In genomic region chr14:105898266-105899111, GRCm38 (mm10) we compare ENCODE assay signal across 8 mouse cellular contexts. TPM values are rescaled to one million over a fixed set of nuclear protein-coding genes. Genes with fewer than 3 reads are reported as not detected.
A peak's percentile ranks its signal among the peaks of the same experiment; 100 is the strongest.
DNase-seq lines count a peak whose midpoint lies in the region; ATAC-seq and TF ChIP-seq lines count a peak whose summit lies in the region.

No protein-coding gene starts in this region.

- no peaks in the 10 kb centered on the region for H3K4me1 ChIP-seq in brown adipose tissue, adult 24 weeks (ENCODE audit: control insufficient read depth, insufficient read depth, insufficient read length, low read length)
- no peaks in the 10 kb centered on the region; the same call in 1 of the 2 replicates for H3K4me1 ChIP-seq in forebrain, embryonic 11.5 days (replicated peaks; ENCODE audit: control insufficient read depth, insufficient read depth, low read length)
- H3K4me1 ChIP-seq in heart, embryonic 15.5 days (replicated peaks): peaks cover 4% of the 10 kb centered on the region
- H3K4me1 ChIP-seq in liver, embryonic 11.5 days (replicated peaks; ENCODE audit: control insufficient read depth, insufficient read depth, low read length): no peaks in the 10 kb centered on the region; the same call in 1 of the 2 replicates

- H3ac ChIP-seq in myocyte (ENCODE audit: control insufficient read depth, insufficient read length): peak overlapping the region; percentile 35

- no peaks in the 10 kb centered on the region for H3K27me3 ChIP-seq in forebrain, embryonic 11.5 days (ENCODE audit: control insufficient read depth, insufficient read depth, low read length)
- no peaks in the 10 kb centered on the region for H3K27me3 ChIP-seq in heart, embryonic 15.5 days
- peaks cover 2% of the 10 kb centered on the region; the same call in 1 of the 2 replicates for H3K27me3 ChIP-seq in liver, embryonic 11.5 days (replicated peaks; ENCODE audit: control insufficient read depth, insufficient read depth, low read length)
- H3K27me3 ChIP-seq in myocyte (ENCODE audit: control insufficient read depth, insufficient read depth, insufficient read length): no peaks in the 10 kb centered on the region

- TF ChIP-seq POLR2A in myocyte (IDR thresholded peaks at IDR 0.05; ENCODE audit: insufficient read length, low read depth): peak; percentile 72

- H3K9ac ChIP-seq in forebrain, embryonic 11.5 days (ENCODE audit: low read length): peak overlapping the region; percentile 94
- H3K9ac ChIP-seq in heart, embryonic 15.5 days: peak overlapping the region; percentile 89
- peak overlapping the region; percentile 79 for H3K9ac ChIP-seq in liver, embryonic 11.5 days (ENCODE audit: low read depth, low read length)

- no peaks in the 10 kb centered on the region for H3K36me3 ChIP-seq in forebrain, embryonic 11.5 days (ENCODE audit: control insufficient read depth, insufficient read depth, low read length)
- no peaks in the 10 kb centered on the region for H3K36me3 ChIP-seq in heart, embryonic 15.5 days
- H3K36me3 ChIP-seq in liver, embryonic 11.5 days (ENCODE audit: control insufficient read depth, insufficient read depth, low read length): no peaks in the 10 kb centered on the region
- no peaks in the 10 kb centered on the region for H3K36me3 ChIP-seq in myocyte (ENCODE audit: control insufficient read depth, insufficient read depth)

- ATAC-seq in forebrain, embryonic 11.5 days (replicated peaks; ENCODE audit: low FRiP score): peak; percentile 29
- ATAC-seq in heart, embryonic 15.5 days (replicated peaks; ENCODE audit: insufficient number of reproducible peaks, insufficient read depth, low FRiP score, low read depth): peak; percentile 5; the same call in 1 of the 2 replicates
- ATAC-seq in liver, embryonic 11.5 days (replicated peaks; ENCODE audit: low FRiP score): peak; percentile 19

- WGBS in forebrain, embryonic 11.5 days: under 1% methylated on average over 58 of the region's 58 CpGs
- WGBS in heart, embryonic 15.5 days: under 1% methylated on average over 58 of the region's 58 CpGs
- WGBS in liver, embryonic 11.5 days: under 1% methylated on average over 58 of the region's 58 CpGs

- peak overlapping the region; percentile 74 for H3K27ac ChIP-seq in brown adipose tissue, adult 24 weeks (replicated peaks; ENCODE audit: low read depth, low read length)
- peak overlapping the region; percentile 98 for H3K27ac ChIP-seq in forebrain, embryonic 11.5 days (ENCODE audit: low read depth, low read length)
- H3K27ac ChIP-seq in heart, embryonic 15.5 days: peak overlapping the region; percentile 100
- peak overlapping the region; percentile 94; the same call in 1 of the 2 replicates for H3K27ac ChIP-seq in liver, embryonic 11.5 days (ENCODE audit: low read depth, low read length)

- peak overlapping the region; percentile 70 for H3K4me3 ChIP-seq in brown adipose tissue, adult 24 weeks (ENCODE audit: insufficient read depth, low read depth, low read length)
- H3K4me3 ChIP-seq in forebrain, embryonic 11.5 days (ENCODE audit: low read depth, low read length): peak overlapping the region; percentile 79
- H3K4me3 ChIP-seq in heart, embryonic 15.5 days: peak overlapping the region; percentile 74
- peak overlapping the region; percentile 63 for H3K4me3 ChIP-seq in liver, embryonic 11.5 days (ENCODE audit: low read depth, low read length)
- H3K4me3 ChIP-seq in myocyte: peak overlapping the region; percentile 97

- H3K79me2 ChIP-seq in myocyte (ENCODE audit: control insufficient read depth, insufficient read depth): peaks cover 32% of the 10 kb centered on the region

- H3K9me3 ChIP-seq in forebrain, embryonic 11.5 days (ENCODE audit: control insufficient read depth, low read length): no peaks in the 10 kb centered on the region
- no peaks in the 10 kb centered on the region for H3K9me3 ChIP-seq in heart, embryonic 15.5 days (replicated peaks)
- H3K9me3 ChIP-seq in liver, embryonic 11.5 days (ENCODE audit: control insufficient read depth, low read length): no peaks in the 10 kb centered on the region

- DNase-seq in B cell, adult 2 months: peak; percentile 79 to 85
- peak; percentile 95 for DNase-seq in forebrain, embryonic 11.5 days (ENCODE audit: low spot score)
- DNase-seq in kidney, postnatal 14 days: peak; percentile 94
- DNase-seq in liver, embryonic 11.5 days (ENCODE audit: low spot score): peak; percentile 86
- peak; percentile 40 to 48 for DNase-seq in spleen, postnatal 36 days (ENCODE audit: low spot score in 2 of 2)

- peak overlapping the region; percentile 84 for H3K4me2 ChIP-seq in forebrain, embryonic 11.5 days (ENCODE audit: low read depth, low read length, severe bottlenecking)
- H3K4me2 ChIP-seq in heart, embryonic 15.5 days: peak overlapping the region; percentile 92
- peak overlapping the region; percentile 89 for H3K4me2 ChIP-seq in liver, embryonic 11.5 days
- peak overlapping the region; percentile 93 for H3K4me2 ChIP-seq in myocyte (ENCODE audit: low read depth)

TF ChIP-seq in myocyte, 11 proteins besides CTCF, POLR2A, EP300 and RAD21:
- TF ChIP-seq POLR2AphosphoS2 (IDR thresholded peaks at IDR 0.05; ENCODE audit: insufficient read length, low read depth) (peak; percentile 67), MYOD1 (IDR thresholded peaks at IDR 0.05; ENCODE audit: control insufficient read depth in 1 of 3, insufficient read length in 2 of 3, low read depth in 2 of 3) (peak in 2 of 3 experiments; percentile 1 to 43), REST (IDR thresholded peaks at IDR 0.05; ENCODE audit: insufficient read depth, insufficient read length) (no peak), E2F4 (IDR thresholded peaks at IDR 0.05; ENCODE audit: insufficient read depth) (no peak), MAX (IDR thresholded peaks at IDR 0.05; ENCODE audit: low read depth) (no peak), TCF12 (IDR thresholded peaks at IDR 0.05; ENCODE audit: insufficient read depth, poor library complexity, severe bottlenecking) (no peak)
TF ChIP-seq in myocyte: peak in this region for 2.

RNA-seq across cellular contexts. Expression of gene Spry2, which starts 1.9 kb away (rescaled TPM):
- 12.5 and 14.8 TPM in 2 replicates for polyA plus RNA-seq in brown adipose tissue, adult 24 weeks (2012; ENCODE audit: insufficient read depth, insufficient read length, missing spikeins)
- 22.2 and 24.4 TPM in 2 replicates for polyA plus RNA-seq in forebrain, embryonic 11.5 days (2014; fragmentation: Nextera tagmentation; extraction: Ambion mirVana)
- polyA plus RNA-seq in heart, embryonic 15.5 days (2015; fragmentation: Nextera tagmentation; extraction: Ambion mirVana): 43.2 and 72.3 TPM in 2 replicates
- 13.5 and 15.3 TPM in 2 replicates for polyA plus RNA-seq in liver, embryonic 11.5 days (2014; fragmentation: Nextera tagmentation; extraction: Ambion mirVana)
- 32.0 TPM for polyA plus RNA-seq in myocyte (2012; fragmentation: generic; extraction: Trizol)

Comparison
In these comparisons a context has a peak if more than half of its experiments do, and no peak if none do; other contexts are left out.
1. Peak in every context shown above with its lines: DNase-seq, ATAC-seq, H3K4me3 ChIP-seq and H3K27ac ChIP-seq.
2. DNase-seq: peak in every context shown above with its lines; median percentile 95 in forebrain, embryonic 11.5 days; 94 in kidney, postnatal 14 days; 86 in liver, embryonic 11.5 days; 82 in B cell, adult 2 months; 44 in spleen, postnatal 36 days.